Mouse (Mus musculus): Measurements from ENCODE around the gene Edrf1.

DNA sequence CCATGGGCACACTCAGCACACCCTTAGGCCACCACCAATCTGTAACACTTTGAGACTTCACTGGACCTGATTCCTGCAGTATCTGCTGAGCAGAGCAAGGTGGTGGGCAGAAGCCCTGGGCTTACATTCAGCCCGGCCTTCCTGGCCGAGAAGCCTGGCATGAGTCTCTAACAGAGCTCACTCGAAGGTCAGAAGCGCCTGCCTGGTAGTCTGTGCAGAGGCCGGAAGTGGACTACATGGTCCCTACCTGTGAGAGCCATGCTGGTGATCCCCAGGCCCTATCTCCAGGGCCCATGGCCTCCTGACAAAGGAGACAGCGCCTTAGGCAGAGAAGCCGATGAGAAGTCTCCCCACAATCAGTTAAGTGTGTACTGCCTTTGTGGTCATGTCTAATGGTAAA, 64.0 kb downstream of the Edrf1 start:
- TF ChIP-seq POLR2A (IDR thresholded peaks at IDR 0.05; ENCODE audit: control insufficient read depth, low read depth, low read length) (no peak), CTCF (IDR thresholded peaks at IDR 0.05; ENCODE audit: control insufficient read depth, insufficient read depth, insufficient replicate concordance, low read depth, low read length) (no peak)
